Mouse (Mus musculus) heart, embryonic 14.5 days (tissue): ENCODE measurements at regions not wholly inside any gene's neighbourhood (a gene's known extent, or its start where the extent isn't known, plus 50 kb on each side); places are given as distances from the start of the nearest gene placed in this dataset.

ENCODE experiments used
- ATAC-seq: fragments of 200-750 bp; cut with Nextera tagmentation; 2 replicates; pipeline ENCODE4 v1.8.0; 2017; ENCODE audit warnings: low read depth, moderate TSS enrichment; ENCODE audit not compliant: insufficient number of reproducible peaks, insufficient read depth, low FRiP score
- H3K27ac ChIP-seq, 2 experiments: fragments of 200-500 bp in 1 of 2; fragments of 300-500 bp in 1 of 2; sonication (generic) in 1 of 2; replicated peaks in 1 of 2; 2 replicates each; pipeline ENCODE4 v1.5.1; 2012 to 2014; ENCODE audit warnings: low read depth in 2 of 2, low read length in 2 of 2, control low read depth in 1 of 2, mild to moderate bottlenecking in 1 of 2, mixed read lengths in 1 of 2; ENCODE audit not compliant: control insufficient read depth in 1 of 2, insufficient read depth in 1 of 2
- H3K27me3 ChIP-seq: fragments of 300-500 bp; sonication (generic); 2 replicates; pipeline ENCODE4 v1.6.1; 2014; ENCODE audit warnings: mild to moderate bottlenecking, low read length, control low read depth; ENCODE audit not compliant: control insufficient read depth, insufficient read depth
- H3K36me3 ChIP-seq: fragments of 300-500 bp; sonication (generic); 2 replicates; pipeline ENCODE4 v1.6.1; 2014; ENCODE audit warnings: mild to moderate bottlenecking, control low read depth, low read length, mixed read lengths; ENCODE audit not compliant: control insufficient read depth, insufficient read depth
- H3K4me1 ChIP-seq, 2 experiments: fragments of 200-500 bp in 1 of 2; fragments of 300-500 bp in 1 of 2; sonication (generic) in 1 of 2; 2 replicates each; pipeline ENCODE4 v1.6.1; 2012 to 2014; ENCODE audit warnings: low read length in 2 of 2, control low read depth in 1 of 2, mixed read lengths in 1 of 2; ENCODE audit not compliant: control insufficient read depth in 2 of 2, insufficient read depth in 2 of 2
- H3K4me2 ChIP-seq: fragments of 300-500 bp; sonication (generic); 2 replicates; pipeline ENCODE4 v1.6.1; 2014; ENCODE audit warnings: mild to moderate bottlenecking, low read length
- H3K4me3 ChIP-seq, 2 experiments: fragments of 200-500 bp in 1 of 2; fragments of 300-500 bp in 1 of 2; sonication (generic) in 1 of 2; 2 replicates each; pipeline ENCODE4 v1.5.1; 2012 to 2014; ENCODE audit warnings: low read length in 2 of 2, mild to moderate bottlenecking in 2 of 2, control low read depth in 1 of 2, low read depth in 1 of 2, moderate library complexity in 1 of 2; ENCODE audit not compliant: control insufficient read depth in 1 of 2, insufficient read depth in 1 of 2
- H3K9ac ChIP-seq: fragments of 300-500 bp; sonication (generic); 2 replicates; pipeline ENCODE4 v1.6.1; 2014; ENCODE audit warnings: mild to moderate bottlenecking, low read length
- H3K9me3 ChIP-seq: fragments of 300-500 bp; sonication (generic); 2 replicates; pipeline ENCODE4 v1.6.1; 2016; ENCODE audit warnings: low read length, control low read depth; ENCODE audit not compliant: control insufficient read depth
- WGBS: fragments of 180-500 bp; shearing (Covaris S2); extraction: QIAGEN DNeasy Blood & Tissue Kit; methylation state at CpG from one replicate; pipeline ENCODE4 v1.1.7; 2014; 5-methylcytosine and 5-hydroxymethylcytosine counted together

DNA sequence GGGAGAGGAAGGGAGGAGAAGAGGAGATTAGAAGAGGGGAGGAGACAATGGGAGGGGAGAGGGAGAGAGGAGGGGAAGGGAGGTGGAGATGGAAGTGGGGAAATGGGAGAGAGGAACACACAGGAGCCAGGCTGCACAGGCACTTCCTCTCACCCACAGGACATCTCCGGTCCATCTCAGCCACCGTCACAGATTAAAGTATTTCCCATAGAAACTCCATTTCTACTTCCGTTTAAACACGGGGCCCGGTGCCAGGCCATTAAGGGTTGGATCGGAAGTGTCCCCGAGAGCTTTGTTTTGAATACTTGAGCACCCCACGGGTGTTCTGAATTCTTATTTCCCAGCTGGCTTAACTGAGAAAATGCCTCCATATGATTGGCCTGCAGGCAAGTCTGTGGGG lies 67.6 kb upstream of the Ptpn1 start:
- 50% methylated on average over 8 of the region's 8 CpGs for WGBS
- Histone ChIP-seq H3K27me3 (peaks cover 9% of the 10 kb centered on the region), H3K27ac (peak overlapping the region; percentile 7 to 51; a peak in 2 of 4 replicates), H3K9me3 (no peaks in the 10 kb centered on the region), H3K4me1 (peaks cover 56% of the 10 kb centered on the region in 2 experiments), H3K4me2 (no peak overlapping the region), H3K4me3 (no peak overlapping the region), H3K36me3 (no peaks in the 10 kb centered on the region), H3K9ac (no peak overlapping the region)
- ATAC-seq, result no peak

DNA sequence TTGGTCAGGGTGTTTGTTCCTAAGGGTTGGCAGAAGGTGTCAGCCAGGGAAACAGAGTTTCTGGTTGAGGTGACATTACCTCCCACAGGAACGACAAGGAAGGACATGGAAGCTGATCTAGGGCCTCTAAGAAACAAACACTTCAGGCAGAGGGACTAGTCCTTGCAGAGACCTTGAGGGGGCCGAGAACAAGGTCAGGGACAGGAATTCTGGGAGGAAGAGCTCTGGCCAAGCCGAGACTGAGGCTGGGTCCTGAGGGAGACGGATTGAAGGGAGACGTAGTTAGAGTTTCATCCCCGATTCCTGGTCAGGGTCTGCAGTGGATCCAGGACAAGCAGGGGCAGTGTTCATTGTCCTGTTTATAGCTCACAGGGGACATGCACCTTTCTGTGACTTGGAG lies 68.2 kb upstream of the Ptpn1 start:
- no peak overlapping the region for H3K4me3 ChIP-seq
- WGBS, result 51% methylated on average over 6 of the region's 6 CpGs
- peak overlapping the region; percentile 7 to 51; a peak in 3 of 4 replicates for H3K27ac ChIP-seq
- H3K9ac ChIP-seq, result no peak overlapping the region
- H3K4me2 ChIP-seq, result no peak overlapping the region
- ATAC-seq, result no peak
- H3K27me3 ChIP-seq, result peaks cover 6% of the 10 kb centered on the region
- H3K4me1 ChIP-seq, result peaks cover 56% of the 10 kb centered on the region in 2 experiments
- no peaks in the 10 kb centered on the region for H3K36me3 ChIP-seq
- no peaks in the 10 kb centered on the region for H3K9me3 ChIP-seq

DNA sequence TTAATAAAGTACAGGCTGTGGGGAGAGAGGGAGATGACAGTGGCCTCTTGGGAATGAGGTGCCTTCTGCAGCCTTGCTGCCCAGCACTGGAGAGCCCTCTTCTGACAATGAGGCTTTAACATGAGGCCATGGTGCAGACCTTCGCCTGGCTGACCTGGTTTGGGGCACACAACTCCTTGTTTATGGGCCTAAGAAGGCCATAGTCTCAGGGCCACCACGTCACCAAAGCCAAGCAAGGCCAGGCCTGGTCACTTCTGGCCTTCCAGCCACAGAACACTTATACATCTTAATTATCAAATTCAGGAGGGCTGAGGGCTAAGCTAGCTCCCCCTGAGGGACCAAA lies 70.7 kb upstream of the Ptpn1 start:
- Histone ChIP-seq H3K4me2 (no peak overlapping the region), H3K4me3 (no peak overlapping the region), H3K4me1 (peaks cover 50 to 51% of the 10 kb centered on the region in 2 experiments), H3K9ac (peak overlapping the region; percentile 13; the same call in 1 of the 2 replicates), H3K9me3 (no peaks in the 10 kb centered on the region), H3K36me3 (no peaks in the 10 kb centered on the region), H3K27ac (peak overlapping the region in 1 of 2 experiments; percentile 31; a peak in 2 of 4 replicates), H3K27me3 (no peaks in the 10 kb centered on the region)
- ATAC-seq, result no peak
- 88% methylated on average over 2 of the region's 2 CpGs for WGBS

DNA sequence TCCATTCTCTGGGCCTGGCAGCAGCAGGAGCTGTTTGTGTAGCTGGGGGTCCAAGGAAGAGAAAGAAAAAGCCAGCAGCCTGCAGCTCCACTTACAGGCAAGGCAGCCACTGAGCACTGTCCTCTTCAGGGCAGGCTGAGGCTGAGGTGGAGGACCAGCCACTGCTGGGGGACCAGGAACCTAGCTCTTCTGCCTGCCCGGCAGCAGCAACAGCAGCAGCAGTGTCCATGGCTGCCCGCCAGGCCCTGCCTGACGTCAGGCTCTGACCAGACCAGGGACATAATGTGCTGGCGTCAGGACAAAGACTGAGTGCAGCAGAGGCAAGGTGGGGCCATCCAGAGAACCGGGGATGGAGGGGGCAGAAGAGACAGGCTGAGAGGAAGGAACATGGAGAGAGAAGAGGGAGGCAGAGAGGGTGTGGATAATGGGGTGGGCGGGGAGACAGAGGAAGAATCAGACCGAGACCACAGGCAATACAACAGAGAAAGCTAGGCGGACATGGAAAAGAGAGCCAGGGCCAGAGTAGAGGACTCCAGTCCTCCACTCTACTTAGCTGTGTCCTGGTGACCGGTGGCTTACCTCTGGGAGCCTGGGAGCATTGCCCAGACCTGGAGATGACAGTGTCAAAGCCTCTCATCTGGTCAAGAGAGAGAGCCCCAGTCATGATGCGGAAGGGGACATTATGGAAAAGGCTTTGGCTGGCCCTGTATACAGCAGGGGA lies 71.2 kb upstream of the Ptpn1 start:
- no peaks in the 10 kb centered on the region for H3K36me3 ChIP-seq
- H3K4me3 ChIP-seq, result no peak overlapping the region
- no peaks in the 10 kb centered on the region for H3K9me3 ChIP-seq
- no peaks in the 10 kb centered on the region for H3K27me3 ChIP-seq
- H3K9ac ChIP-seq, result peak overlapping the region; percentile 13; the same call in 1 of the 2 replicates
- peak overlapping the region; percentile 27 to 31 for H3K27ac ChIP-seq
- ATAC-seq, result peak; percentile 64
- H3K4me1 ChIP-seq, result peaks cover 45 to 47% of the 10 kb centered on the region in 2 experiments
- H3K4me2 ChIP-seq, result no peak overlapping the region
- 29% methylated on average over 10 of the region's 10 CpGs for WGBS

DNA sequence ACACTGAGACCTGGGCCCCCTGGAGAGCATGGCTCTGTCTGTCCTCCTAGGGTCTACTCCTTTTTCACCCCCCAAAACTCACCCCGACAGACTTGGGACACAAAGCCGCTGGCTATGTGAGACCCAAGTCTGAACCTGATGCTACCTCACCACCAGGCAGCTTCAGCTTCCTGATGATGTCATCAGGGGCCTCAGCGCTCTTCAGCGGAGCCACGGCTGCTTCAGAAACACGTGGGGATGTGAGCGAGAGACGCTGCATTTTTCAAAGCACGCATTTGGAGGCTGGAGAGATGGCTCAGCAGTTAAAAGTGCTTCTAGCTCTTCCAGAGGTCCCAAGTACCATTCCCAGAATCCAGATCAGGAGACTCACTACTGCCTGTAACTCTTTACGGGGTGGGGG lies 72.3 kb upstream of the Ptpn1 start:
- Histone ChIP-seq H3K27ac (no peak overlapping the region), H3K4me1 (peaks cover 42 to 44% of the 10 kb centered on the region in 2 experiments)

DNA sequence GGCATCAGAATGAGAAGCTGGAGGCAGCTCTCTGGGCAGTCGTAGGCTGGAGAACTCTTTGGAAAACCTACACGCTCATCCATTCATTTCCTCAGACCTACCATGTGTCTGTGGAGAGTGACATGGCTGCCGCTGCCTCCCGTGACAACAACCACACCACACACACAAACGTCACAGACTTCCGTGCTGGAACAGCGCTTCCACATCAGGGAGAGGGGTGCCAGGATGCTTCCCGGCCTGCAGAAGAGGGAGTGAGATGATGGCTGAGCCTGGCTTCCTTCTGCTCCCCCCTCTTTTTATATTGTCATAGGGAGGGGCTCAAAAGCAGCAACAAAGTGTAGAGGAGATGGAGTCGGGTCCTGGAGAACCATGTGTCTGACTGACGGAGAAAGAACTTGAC lies 73.5 kb upstream of the Ptpn1 start:
- ATAC-seq, result no peak
- H3K9ac ChIP-seq, result no peak overlapping the region
- H3K27ac ChIP-seq, result no peak overlapping the region
- H3K9me3 ChIP-seq, result no peaks in the 10 kb centered on the region
- no peaks in the 10 kb centered on the region for H3K27me3 ChIP-seq
- no peak overlapping the region for H3K4me3 ChIP-seq
- peaks cover 34% of the 10 kb centered on the region in 2 experiments for H3K4me1 ChIP-seq
- H3K4me2 ChIP-seq, result no peak overlapping the region
- H3K36me3 ChIP-seq, result no peaks in the 10 kb centered on the region
- 76% methylated on average over 10 of the region's 10 CpGs for WGBS

More for the DNA sequence above, 72.3 kb upstream of the Ptpn1 start:
- Histone ChIP-seq H3K36me3 (no peaks in the 10 kb centered on the region), H3K4me2 (no peak overlapping the region), H3K9ac (no peak overlapping the region), H3K9me3 (no peaks in the 10 kb centered on the region), H3K4me3 (no peak overlapping the region), H3K27me3 (no peaks in the 10 kb centered on the region)
- WGBS, result 42% methylated on average over 10 of the region's 10 CpGs
- ATAC-seq, result no peak

DNA sequence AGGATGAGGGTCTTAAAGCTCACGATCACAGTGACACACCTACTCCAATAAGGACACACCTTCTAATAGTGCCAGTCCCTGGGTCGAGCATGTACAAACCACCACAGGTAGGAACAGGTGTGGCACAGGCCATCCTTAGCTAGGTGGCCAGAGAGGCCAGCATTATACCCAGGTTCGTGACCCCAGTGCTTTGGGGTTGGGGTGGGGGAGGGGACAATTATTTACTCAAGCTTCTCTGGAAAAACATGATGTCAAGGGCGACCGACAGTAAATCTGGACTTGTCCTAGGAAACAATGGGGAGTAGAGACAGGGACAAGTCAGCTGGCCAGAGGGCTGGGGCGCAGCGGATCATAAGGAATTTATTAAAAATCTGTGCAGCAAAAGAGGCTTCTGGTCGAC lies 73.9 kb upstream of the Ptpn1 start:
- no peak for ATAC-seq
- no peaks in the 10 kb centered on the region for H3K36me3 ChIP-seq
- H3K4me1 ChIP-seq, result peaks cover 30 to 32% of the 10 kb centered on the region in 2 experiments
- 70% methylated on average over 8 of the region's 8 CpGs for WGBS
- no peak overlapping the region for H3K4me3 ChIP-seq
- no peak overlapping the region for H3K9ac ChIP-seq
- H3K27ac ChIP-seq, result no peak overlapping the region
- H3K27me3 ChIP-seq, result no peaks in the 10 kb centered on the region
- H3K4me2 ChIP-seq, result no peak overlapping the region
- no peaks in the 10 kb centered on the region for H3K9me3 ChIP-seq
